Mouse (Mus musculus) layer of hippocampus, adult 9-10 months (tissue): ENCODE results near the gene Col18a1.

Source experiments
- DNase-seq: peaks from one replicate; pipeline ENCODE4 v3.0.0; 2022; ENCODE audit warnings: low spot score

Col18a1 gene

GRCm38 (mm10) chr10:77062393-77063010 is 103.8 kb downstream of the Col18a1 start:
- no peak for DNase-seq

GRCm38 (mm10) chr10:77061426-77061825 is 104.9 kb downstream of the Col18a1 start:
- no peak for DNase-seq

- no peak for DNase-seq
Observed at GRCm38 (mm10) chr10:77056768-77057167, 109.6 kb downstream of the Col18a1 start.

- DNase-seq: no peak
Observed at GRCm38 (mm10) chr10:77048606-77049005, 117.7 kb downstream of the Col18a1 start.

GRCm38 (mm10) chr10:77048196-77048595 is 118.2 kb downstream of the Col18a1 start:
- no peak for DNase-seq

GRCm38 (mm10) chr10:77038579-77039174 is 127.7 kb downstream of the Col18a1 start:
- DNase-seq: no peak

GRCm38 (mm10) chr10:77035487-77035886 is 130.9 kb downstream of the Col18a1 start:
- DNase-seq: peak; percentile 5

- no peak for DNase-seq
Observed at GRCm38 (mm10) chr10:77033323-77034025, 132.9 kb downstream of the Col18a1 start.

- DNase-seq: peak; percentile 90
Observed at GRCm38 (mm10) chr10:77032591-77033322, 133.6 kb downstream of the Col18a1 start.

- DNase-seq: no peak
Observed at GRCm38 (mm10) chr10:77031768-77032375, 134.5 kb downstream of the Col18a1 start, which contains the start of gene Slc19a1. Slc19a1 (plus strand) TSS chr10:77032241.

GRCm38 (mm10) chr10:77030666-77031065 is 135.7 kb downstream of the Col18a1 start:
- DNase-seq: no peak

- DNase-seq: no peak
Observed at GRCm38 (mm10) chr10:77029761-77030160, 136.6 kb downstream of the Col18a1 start.

- DNase-seq: no peak
Observed at GRCm38 (mm10) chr10:77028782-77029296, 137.5 kb downstream of the Col18a1 start.

GRCm38 (mm10) chr10:77026944-77027343 is 139.4 kb downstream of the Col18a1 start:
- no peak for DNase-seq

GRCm38 (mm10) chr10:77024231-77024630 is 142.1 kb downstream of the Col18a1 start:
- DNase-seq: no peak

- DNase-seq: no peak
Observed at GRCm38 (mm10) chr10:77022301-77023130, 143.8 kb downstream of the Col18a1 start.

- DNase-seq: peak; percentile 86
Observed at GRCm38 (mm10) chr10:77021399-77022052, 144.8 kb downstream of the Col18a1 start.

- DNase-seq: no peak
Observed at GRCm38 (mm10) chr10:77017662-77018061, 148.7 kb downstream of the Col18a1 start.

- DNase-seq: no peak
Observed at GRCm38 (mm10) chr10:77017061-77017460, 149.3 kb downstream of the Col18a1 start.

- no peak for DNase-seq
Observed at GRCm38 (mm10) chr10:77016499-77016898, 149.8 kb downstream of the Col18a1 start.
